ENCODE assay signal across 31 mouse cellular contexts in genomic region chr5:149751861-149752260, GRCm38 (mm10).
"Had no signal": no experiment of that assay in that cellular context is flagged by ENCODE, and none has a peak within 500 bp of the region (broad histone marks: within the 10 kb centered on the region; RNA-seq: fewer than 3 reads in every experiment).

No protein-coding gene starts in this region.

- ATAC-seq: liver, embryonic 12.5 days; liver, postnatal 0 days; lung, postnatal 0 days; midbrain, embryonic 13.5 days; midbrain, embryonic 15.5 days; midbrain, embryonic 16.5 days had no signal

- H3K27ac ChIP-seq: limb, embryonic 10.5 days; limb, embryonic 12.5 days; limb, embryonic 13.5 days; limb, embryonic 15.5 days; liver, embryonic 12.5 days; liver, embryonic 13.5 days; liver, embryonic 14.5 days; liver, embryonic 15.5 days; lung, embryonic 15.5 days; macrophage; midbrain, embryonic 10.5 days; midbrain, embryonic 12.5 days; midbrain, embryonic 13.5 days; midbrain, embryonic 15.5 days had no signal

- DNase-seq: left cerebral cortex, postnatal 4 days; liver; liver, embryonic 13.5 days; liver, postnatal 0 days; lung, adult 18-20 months; lung, adult 2 months; lung, embryonic 14.5 days; lung, postnatal 10 days; lung, postnatal 14 days; lung, postnatal 36 days; lung, postnatal 4 days; midbrain, embryonic 14.5 days had no signal

- H3K27me3 ChIP-seq: limb, embryonic 12.5 days; limb, embryonic 13.5 days; limb, embryonic 15.5 days; liver, embryonic 12.5 days; liver, embryonic 13.5 days; liver, embryonic 15.5 days; lung, embryonic 15.5 days; megakaryocyte, embryonic 14.5 days; midbrain, embryonic 12.5 days; midbrain, embryonic 13.5 days; midbrain, embryonic 15.5 days had no signal

- H3K9ac ChIP-seq: limb, embryonic 12.5 days; limb, embryonic 13.5 days; limb, embryonic 15.5 days; liver, embryonic 12.5 days; liver, embryonic 13.5 days; liver, embryonic 14.5 days; liver, embryonic 15.5 days; liver, postnatal 0 days; lung, embryonic 14.5 days; lung, embryonic 15.5 days; midbrain, embryonic 12.5 days; midbrain, embryonic 13.5 days; midbrain, embryonic 15.5 days had no signal

- H3K9me3 ChIP-seq: limb, embryonic 10.5 days; limb, embryonic 12.5 days; limb, embryonic 15.5 days; liver, embryonic 13.5 days; liver, embryonic 15.5 days; lung, embryonic 15.5 days; midbrain, embryonic 10.5 days; midbrain, embryonic 12.5 days; midbrain, embryonic 13.5 days; midbrain, embryonic 15.5 days had no signal

- H3K4me1 ChIP-seq: limb, embryonic 12.5 days; limb, embryonic 15.5 days; liver, embryonic 12.5 days; liver, embryonic 13.5 days; liver, embryonic 15.5 days; lung, embryonic 15.5 days; megakaryocyte, embryonic 14.5 days; midbrain, embryonic 10.5 days; midbrain, embryonic 12.5 days; midbrain, embryonic 13.5 days; midbrain, embryonic 15.5 days had no signal

- H3K36me3 ChIP-seq: liver, embryonic 15.5 days; midbrain, embryonic 15.5 days had no signal

- H3K4me2 ChIP-seq: limb, embryonic 12.5 days; limb, embryonic 13.5 days; limb, embryonic 15.5 days; liver, embryonic 11.5 days; liver, embryonic 12.5 days; liver, embryonic 13.5 days; liver, embryonic 15.5 days; lung, embryonic 14.5 days; lung, embryonic 15.5 days; midbrain, embryonic 11.5 days; midbrain, embryonic 12.5 days; midbrain, embryonic 13.5 days; midbrain, embryonic 15.5 days had no signal

- H3K4me3 ChIP-seq: limb, embryonic 10.5 days; limb, embryonic 12.5 days; limb, embryonic 13.5 days; limb, embryonic 15.5 days; liver, embryonic 12.5 days; liver, embryonic 13.5 days; liver, embryonic 15.5 days; lung, embryonic 15.5 days; megakaryocyte, embryonic 14.5 days; midbrain, embryonic 10.5 days; midbrain, embryonic 12.5 days; midbrain, embryonic 13.5 days; midbrain, embryonic 15.5 days; myocyte had no signal
